ENCODE assay signal across 22 mouse cellular contexts in the genomic region with DNA sequence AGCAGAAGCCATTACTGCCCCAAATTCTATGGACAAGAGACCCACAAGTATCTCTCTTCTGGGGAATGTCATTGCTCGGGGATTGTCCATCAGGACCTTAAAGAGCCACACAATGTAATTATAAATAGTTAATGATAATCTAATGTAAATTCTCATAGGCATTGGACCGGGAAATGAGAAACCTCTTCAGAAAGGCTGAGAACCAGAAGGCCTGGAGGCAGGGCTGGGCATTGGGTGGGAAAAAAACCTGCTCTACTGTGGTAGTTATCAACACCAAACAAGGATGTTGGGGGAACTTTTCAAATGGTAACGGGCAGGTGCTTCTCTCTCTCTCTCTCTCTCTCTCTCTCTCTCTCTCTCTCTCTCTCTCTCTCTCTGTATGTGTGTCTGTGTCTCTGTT.
DNase-seq lines count a peak whose midpoint lies in the region; ATAC-seq lines count a peak whose summit lies in the region.
"Had no signal": no experiment of that assay in that cellular context is flagged by ENCODE, and none has a peak within 500 bp of the region (broad histone marks: within the 10 kb centered on the region; RNA-seq: fewer than 3 reads in every experiment).

No protein-coding gene starts in this region.

- ATAC-seq in kidney, embryonic 14.5 days (ENCODE audit: low FRiP score, low TSS enrichment), result peak; percentile 46; the same call in 1 of the 2 replicates
- peak; percentile 82 for ATAC-seq in kidney, embryonic 15.5 days (replicated peaks; ENCODE audit: low FRiP score)
- ATAC-seq in kidney, embryonic 16.5 days (ENCODE audit: low FRiP score, low TSS enrichment), result peak; percentile 76
- ATAC-seq in liver, embryonic 11.5 days (replicated peaks; ENCODE audit: low FRiP score), result no peak
- ATAC-seq: activated CD4-positive, CD25-positive, alpha-beta regulatory T cell, adult 4 months; CD4-positive, CD25-positive, alpha-beta regulatory T cell, adult 4 months; Patski had no signal

- no peak overlapping the region for H3K4me3 ChIP-seq in kidney, embryonic 14.5 days (ENCODE audit: low read length)
- H3K4me3 ChIP-seq in kidney, embryonic 15.5 days (replicated peaks), result no peak overlapping the region
- H3K4me3 ChIP-seq in kidney, embryonic 16.5 days (ENCODE audit: low read length), result no peak overlapping the region
- no peak overlapping the region for H3K4me3 ChIP-seq in liver, embryonic 11.5 days (ENCODE audit: low read depth, low read length)

- H3K4me1 ChIP-seq in kidney, embryonic 14.5 days (ENCODE audit: control insufficient read depth, insufficient read depth, low read length), result no peaks in the 10 kb centered on the region; the same call in 1 of the 2 replicates
- H3K4me1 ChIP-seq in kidney, embryonic 15.5 days, result peaks cover 9% of the 10 kb centered on the region; the same call in 1 of the 2 replicates
- no peaks in the 10 kb centered on the region; the same call in 1 of the 2 replicates for H3K4me1 ChIP-seq in kidney, embryonic 16.5 days (ENCODE audit: insufficient read depth, low read length)
- peaks cover 26% of the 10 kb centered on the region for H3K4me1 ChIP-seq in liver, embryonic 11.5 days (replicated peaks; ENCODE audit: control insufficient read depth, insufficient read depth, low read length)

- H3K27me3 ChIP-seq in kidney, embryonic 14.5 days (ENCODE audit: control insufficient read depth, insufficient read depth, low read length), result no peaks in the 10 kb centered on the region
- no peaks in the 10 kb centered on the region for H3K27me3 ChIP-seq in kidney, embryonic 15.5 days
- H3K27me3 ChIP-seq in kidney, embryonic 16.5 days (ENCODE audit: insufficient read depth, low read length), result no peaks in the 10 kb centered on the region
- H3K27me3 ChIP-seq in liver, embryonic 11.5 days (replicated peaks; ENCODE audit: control insufficient read depth, insufficient read depth, low read length), result no peaks in the 10 kb centered on the region
- H3K27me3 ChIP-seq: CH12.LX, Patski had no signal

- H3K9ac ChIP-seq in kidney, embryonic 14.5 days (ENCODE audit: low read depth, low read length), result no peak overlapping the region
- H3K9ac ChIP-seq in kidney, embryonic 15.5 days, result no peak overlapping the region
- no peak overlapping the region for H3K9ac ChIP-seq in kidney, embryonic 16.5 days (replicated peaks; ENCODE audit: low read length)
- H3K9ac ChIP-seq in liver, embryonic 11.5 days (ENCODE audit: low read depth, low read length), result no peak overlapping the region

- DNase-seq in kidney, adult 9 months, result no peak
- no peak for DNase-seq in kidney, adult 8-10 months
- DNase-seq in kidney, postnatal 14 days, result no peak
- peak; percentile 15 for DNase-seq in liver
- DNase-seq in liver, embryonic 11.5 days (ENCODE audit: low spot score), result no peak
- DNase-seq: adrenal gland, adult 2 months; adrenal gland, adult 8-10 months; adrenal gland, postnatal 10 days; adrenal gland, postnatal 14 days; adrenal gland, postnatal 25 days; adrenal gland, postnatal 36 days; B cell, adult 2 months; cerebellum, adult 11 months; cerebellum, adult 11-12 months had no signal

- no peaks in the 10 kb centered on the region for H3K9me3 ChIP-seq in kidney, embryonic 14.5 days (ENCODE audit: control insufficient read depth, low read length)
- no peaks in the 10 kb centered on the region for H3K9me3 ChIP-seq in kidney, embryonic 15.5 days (replicated peaks)
- H3K9me3 ChIP-seq in kidney, embryonic 16.5 days (ENCODE audit: low read length), result no peaks in the 10 kb centered on the region
- H3K9me3 ChIP-seq in liver, embryonic 11.5 days (ENCODE audit: control insufficient read depth, low read length), result no peaks in the 10 kb centered on the region
- H3K9me3 ChIP-seq: G1E had no signal

- 63% methylated on average over 3 of the region's 3 CpGs for WGBS in kidney, embryonic 14.5 days
- 56% methylated on average over 3 of the region's 3 CpGs for WGBS in kidney, embryonic 15.5 days
- WGBS in kidney, embryonic 16.5 days, result 45% methylated on average over 3 of the region's 3 CpGs
- WGBS in liver, embryonic 11.5 days, result 61% methylated on average over 3 of the region's 3 CpGs

- H3K4me2 ChIP-seq in kidney, embryonic 14.5 days (replicated peaks; ENCODE audit: low read depth, low read length), result no peak overlapping the region
- no peak overlapping the region for H3K4me2 ChIP-seq in kidney, embryonic 15.5 days
- no peak overlapping the region for H3K4me2 ChIP-seq in kidney, embryonic 16.5 days (replicated peaks; ENCODE audit: low read depth, low read length)
- H3K4me2 ChIP-seq in liver, embryonic 11.5 days, result no peak overlapping the region

- H3K27ac ChIP-seq in kidney, embryonic 14.5 days (ENCODE audit: low read depth, low read length), result peak overlapping the region; percentile 43; the same call in 1 of the 2 replicates
- H3K27ac ChIP-seq in kidney, embryonic 15.5 days, result peak overlapping the region; percentile 66
- H3K27ac ChIP-seq in kidney, embryonic 16.5 days (ENCODE audit: low read length), result peak overlapping the region; percentile 80
- no peak overlapping the region for H3K27ac ChIP-seq in liver, embryonic 11.5 days (ENCODE audit: low read depth, low read length)

- no peaks in the 10 kb centered on the region for H3K36me3 ChIP-seq in kidney, embryonic 14.5 days (ENCODE audit: control insufficient read depth, insufficient read depth, low read length)
- H3K36me3 ChIP-seq in kidney, embryonic 15.5 days, result no peaks in the 10 kb centered on the region
- H3K36me3 ChIP-seq in kidney, embryonic 16.5 days (ENCODE audit: insufficient read depth, low read length), result no peaks in the 10 kb centered on the region
- no peaks in the 10 kb centered on the region for H3K36me3 ChIP-seq in liver, embryonic 11.5 days (ENCODE audit: control insufficient read depth, insufficient read depth, low read length)
- H3K36me3 ChIP-seq: G1E had no signal
